Mouse (Mus musculus) ES-Bruce4 (cell line): ENCODE measurements around the gene 6030452D12Rik. TPM values are rescaled to one million over a fixed set of nuclear protein-coding genes. Genes with fewer than 3 reads are reported as not detected.

Experiments used
- H3K27ac ChIP-seq: 2 replicates; pipeline ENCODE4 v1.5.1; 2012; ENCODE audit warnings: low read length, inconsistent platforms; ENCODE audit not compliant: insufficient read depth
- H3K27me3 ChIP-seq: 2 replicates; pipeline ENCODE4 v1.6.1; 2012; ENCODE audit warnings: mild to moderate bottlenecking, low read length, inconsistent platforms; ENCODE audit not compliant: control insufficient read depth, poor library complexity, insufficient read depth, severe bottlenecking
- H3K36me3 ChIP-seq: 2 replicates; pipeline ENCODE4 v1.6.1; 2012; ENCODE audit warnings: inconsistent platforms, mild to moderate bottlenecking, low read length, moderate library complexity; ENCODE audit not compliant: control insufficient read depth, poor library complexity, insufficient read depth, severe bottlenecking
- H3K4me1 ChIP-seq: one replicate; pipeline ENCODE4 v1.8.1; 2011; ENCODE audit warnings: low read length; ENCODE audit not compliant: control insufficient read depth, insufficient read depth
- H3K4me3 ChIP-seq: 2 replicates; pipeline ENCODE4 v1.5.1; 2011; ENCODE audit warnings: low read depth, mild to moderate bottlenecking, low read length
- H3K9ac ChIP-seq: 2 replicates; pipeline ENCODE4 v1.6.1; 2012; ENCODE audit warnings: low read depth, mild to moderate bottlenecking, inconsistent platforms; ENCODE audit not compliant: poor library complexity, severe bottlenecking
- H3K9me3 ChIP-seq: replicated peaks from 2 replicates; pipeline ENCODE4 v1.6.1; 2012; ENCODE audit warnings: mild to moderate bottlenecking, low read length, inconsistent platforms; ENCODE audit not compliant: control insufficient read depth, poor library complexity, insufficient read depth, severe bottlenecking
- CTCF ChIP-seq: IDR thresholded peaks from one replicate; pipeline ENCODE4 v1.8.1; 2011; ENCODE audit warnings: low read depth, low read length
- EP300 ChIP-seq: IDR thresholded peaks from 2 replicates; pipeline ENCODE4 v1.6.1; 2011; ENCODE audit warnings: low read depth, low read length; ENCODE audit not compliant: insufficient read depth
- POLR2A ChIP-seq: IDR thresholded peaks from one replicate; pipeline ENCODE4 v1.8.1; 2011; ENCODE audit warnings: low read length; ENCODE audit not compliant: insufficient read depth
- polyA plus RNA-seq: library from polyadenylated mRNA; stranded (reverse); fragments of >200 nt; gene quantifications from 2 replicates; pipeline ENCODE4 v1.2.4, GENCODE M21; 2011; ENCODE audit warnings: low read depth; ENCODE audit not compliant: missing spikeins, insufficient read depth, insufficient read length

The 6030452D12Rik gene
- polyA plus RNA-seq, 1 experiment, result not detected

DNA sequence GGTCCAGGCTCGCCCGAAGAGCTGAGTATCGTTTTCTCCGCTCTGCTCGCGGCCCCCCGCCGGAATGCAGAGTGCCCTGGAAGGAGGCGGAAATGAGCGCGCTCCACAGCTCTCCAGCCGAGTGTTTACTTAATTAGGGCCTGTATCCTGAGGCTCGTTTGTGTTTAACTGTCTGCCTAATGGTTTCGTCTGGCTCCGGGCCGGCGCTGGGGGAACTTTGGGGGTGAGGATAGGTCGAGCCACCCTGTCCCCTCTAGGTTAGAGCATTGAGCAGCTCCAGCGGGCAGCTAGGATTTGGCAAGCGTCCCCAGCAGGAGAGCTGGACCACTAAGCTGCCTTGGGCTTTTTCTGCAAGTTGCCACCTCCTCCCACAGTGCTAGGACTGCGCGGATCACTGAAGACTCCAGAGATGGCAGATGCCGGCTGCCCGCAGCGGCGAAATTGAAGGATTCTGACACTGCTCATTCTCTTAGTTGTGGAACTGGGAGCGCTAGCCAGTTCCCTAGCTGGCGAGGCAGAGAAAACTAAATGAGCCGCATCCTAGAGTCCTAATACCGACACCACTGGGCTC lies 7.5 kb downstream of the 6030452D12Rik start:
- Histone ChIP-seq H3K9me3 (peaks cover 3% of the 10 kb centered on the region), H3K4me1 (peaks cover 5% of the 10 kb centered on the region), H3K27me3 (peaks cover 4% of the 10 kb centered on the region), H3K9ac (peak overlapping the region; percentile 46; the same call in 1 of the 2 replicates), H3K27ac (no peak overlapping the region), H3K36me3 (0 out of 2 replicates have a peak, but pooled peaks cover 5% of the 10 kb centered on the region), H3K4me3 (peak overlapping the region; percentile 44)
- TF ChIP-seq CTCF (no peak), EP300 (peak; percentile 78; the same call in 1 of the 2 replicates), POLR2A (no peak)

DNA sequence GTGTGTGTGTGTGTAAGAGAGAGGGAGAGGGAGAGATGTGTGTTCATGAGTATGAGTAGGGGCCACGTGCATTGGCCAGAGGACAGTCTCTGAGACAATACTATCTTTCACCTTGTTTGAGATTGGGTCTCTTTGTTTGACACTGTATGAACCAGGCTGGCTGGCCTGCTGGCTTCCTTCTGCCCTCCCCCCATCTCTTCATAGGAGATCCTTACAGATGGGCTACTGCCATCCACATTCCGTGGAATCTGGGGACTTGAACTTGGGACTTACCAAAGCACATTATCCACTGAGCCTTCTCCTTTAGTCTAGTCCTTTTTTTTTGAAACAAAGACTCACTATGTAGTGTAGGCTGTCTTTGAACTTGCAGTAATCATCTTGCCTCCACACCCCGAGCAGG lies 8.1 kb downstream of the 6030452D12Rik start:
- Histone ChIP-seq H3K36me3 (peaks cover 5% of the 10 kb centered on the region; the same call in 1 of the 2 replicates), H3K27me3 (peaks cover 4% of the 10 kb centered on the region), H3K27ac (no peak overlapping the region), H3K4me1 (peaks cover 5% of the 10 kb centered on the region), H3K9me3 (peaks cover 3% of the 10 kb centered on the region; the same call in 1 of the 2 replicates), H3K4me3 (no peak overlapping the region), H3K9ac (peak overlapping the region; percentile 46; the same call in 1 of the 2 replicates)
- TF ChIP-seq EP300 (no peak), POLR2A (no peak), CTCF (no peak)

DNA sequence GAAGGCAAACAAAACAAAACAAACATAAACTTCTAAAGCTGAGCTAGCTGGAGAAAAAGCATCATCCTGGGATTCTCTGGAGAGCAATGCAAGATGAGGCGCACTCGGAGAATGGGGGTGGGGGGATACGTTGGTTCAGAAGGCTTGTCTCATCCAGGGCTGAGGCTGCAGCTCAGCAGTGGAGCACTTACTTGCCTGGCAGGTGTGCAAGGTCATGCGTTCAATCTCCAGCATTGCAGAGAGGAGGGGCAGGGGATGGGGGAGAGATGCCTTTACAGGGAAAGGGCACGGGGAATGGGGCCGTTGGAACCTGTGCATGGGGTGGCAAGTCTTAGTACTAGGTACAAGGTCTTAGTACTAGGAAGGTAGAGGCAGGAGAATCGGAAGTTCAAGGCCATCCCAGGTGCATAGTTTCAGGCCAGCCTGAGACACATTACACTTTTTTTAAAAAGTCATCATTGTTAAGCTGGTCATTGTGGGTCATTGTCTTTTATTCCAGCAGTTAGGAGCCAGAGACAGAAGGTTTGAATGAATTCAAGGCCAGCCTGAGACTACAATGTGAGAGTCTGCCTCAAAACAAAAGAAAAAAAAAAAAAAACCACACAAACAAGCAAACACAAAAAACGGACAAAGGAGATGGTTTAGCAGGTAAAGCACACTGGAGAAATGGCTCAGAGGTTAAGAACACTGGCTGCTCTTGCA lies 8.9 kb downstream of the 6030452D12Rik start:
- Histone ChIP-seq H3K27me3 (peaks cover 4% of the 10 kb centered on the region), H3K9ac (no peak overlapping the region), H3K27ac (no peak overlapping the region), H3K9me3 (peaks cover 3% of the 10 kb centered on the region; the same call in 1 of the 2 replicates), H3K4me1 (peaks cover 5% of the 10 kb centered on the region), H3K4me3 (no peak overlapping the region), H3K36me3 (peaks cover 5% of the 10 kb centered on the region; the same call in 1 of the 2 replicates)
- no peak for TF ChIP-seq CTCF
- peak; percentile 57; the same call in 1 of the 2 replicates for TF ChIP-seq EP300
- no peak for TF ChIP-seq POLR2A

DNA sequence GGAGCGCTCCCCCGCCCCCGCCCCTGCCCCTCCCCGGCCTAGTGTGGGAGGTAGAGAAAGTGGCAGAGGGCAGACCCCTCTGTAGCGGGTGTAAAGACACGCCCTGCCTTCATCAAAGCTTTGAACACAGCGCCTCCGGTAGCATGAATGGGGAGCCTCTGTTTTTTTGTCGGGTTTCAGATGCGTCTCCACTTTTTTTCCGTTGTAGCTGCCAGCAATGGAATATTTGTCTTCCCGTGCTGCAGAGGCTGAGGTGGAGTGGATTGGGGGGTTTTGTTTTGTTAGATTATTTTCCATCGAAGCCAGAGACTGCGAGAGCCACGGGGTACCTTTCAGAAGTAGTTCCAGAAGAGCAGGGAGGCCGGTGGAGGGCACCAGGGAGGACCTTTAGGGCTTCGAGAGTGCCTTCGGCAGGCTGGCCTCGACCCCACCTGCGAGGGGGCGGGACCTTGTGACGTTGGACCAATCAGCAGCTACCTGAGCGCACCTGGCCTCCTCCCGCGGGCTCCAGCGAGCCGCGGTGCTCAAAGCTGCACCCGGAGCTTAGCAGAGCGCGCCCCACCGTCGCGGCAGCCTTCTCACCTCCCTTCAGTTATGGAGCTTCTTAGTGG lies 10.1 kb downstream of the 6030452D12Rik start, which contains the start of gene Cdh3:
Gene Cdh3 (plus strand): TSS at position 527 of the 611 bp plus-strand sequence.
- H3K27ac ChIP-seq, result peak within 1 kb of the TSS; percentile 14; the same call in 1 of the 2 replicates
- H3K4me1 ChIP-seq, result peaks cover 5% of the 10 kb centered on the region
- TF ChIP-seq CTCF (no peak), EP300 (peak; percentile 59), POLR2A (peak; percentile 88)

DNA sequence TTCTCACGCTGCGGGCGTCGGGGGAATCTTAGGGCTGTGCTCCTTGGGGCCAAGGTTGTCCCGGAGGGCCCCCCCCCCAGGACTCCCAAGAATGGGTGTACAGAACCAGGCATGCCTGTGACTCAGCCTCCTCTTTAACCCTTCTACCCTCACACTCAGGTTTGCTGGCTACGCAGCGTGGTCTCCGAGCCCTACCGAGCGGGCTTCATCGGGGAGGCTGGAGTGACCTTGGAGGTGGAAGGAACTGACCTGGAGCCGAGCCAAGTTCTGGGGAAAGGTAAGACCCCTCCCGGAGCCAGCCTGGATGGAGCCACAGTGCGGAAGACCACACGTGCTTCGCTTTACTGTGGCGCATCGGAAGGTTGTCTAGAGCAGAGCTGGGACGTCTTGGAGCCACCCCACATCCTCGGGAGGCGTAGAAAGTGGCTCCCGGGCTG lies 10.8 kb downstream of the 6030452D12Rik start:
- H3K9me3 ChIP-seq, result no peaks in the 10 kb centered on the region
- H3K27ac ChIP-seq, result no peak overlapping the region
- H3K4me1 ChIP-seq, result peaks cover 5% of the 10 kb centered on the region
- H3K4me3 ChIP-seq, result peak overlapping the region; percentile 85
- H3K36me3 ChIP-seq, result peaks cover 8% of the 10 kb centered on the region
- peak overlapping the region; percentile 67 for H3K9ac ChIP-seq
- peaks cover 4% of the 10 kb centered on the region for H3K27me3 ChIP-seq
- TF ChIP-seq EP300 (no peak), POLR2A (no peak), CTCF (no peak)

More for the DNA sequence above, 10.1 kb downstream of the 6030452D12Rik start, which contains the start of gene Cdh3:
- H3K9ac ChIP-seq, result peak within 1 kb of the TSS; percentile 67
- H3K36me3 ChIP-seq, result peaks cover 8% of the 10 kb centered on the region
- no peaks in the 10 kb centered on the region for H3K9me3 ChIP-seq
- H3K4me3 ChIP-seq, result peak within 1 kb of the TSS; percentile 85
- H3K27me3 ChIP-seq, result peaks cover 4% of the 10 kb centered on the region

DNA sequence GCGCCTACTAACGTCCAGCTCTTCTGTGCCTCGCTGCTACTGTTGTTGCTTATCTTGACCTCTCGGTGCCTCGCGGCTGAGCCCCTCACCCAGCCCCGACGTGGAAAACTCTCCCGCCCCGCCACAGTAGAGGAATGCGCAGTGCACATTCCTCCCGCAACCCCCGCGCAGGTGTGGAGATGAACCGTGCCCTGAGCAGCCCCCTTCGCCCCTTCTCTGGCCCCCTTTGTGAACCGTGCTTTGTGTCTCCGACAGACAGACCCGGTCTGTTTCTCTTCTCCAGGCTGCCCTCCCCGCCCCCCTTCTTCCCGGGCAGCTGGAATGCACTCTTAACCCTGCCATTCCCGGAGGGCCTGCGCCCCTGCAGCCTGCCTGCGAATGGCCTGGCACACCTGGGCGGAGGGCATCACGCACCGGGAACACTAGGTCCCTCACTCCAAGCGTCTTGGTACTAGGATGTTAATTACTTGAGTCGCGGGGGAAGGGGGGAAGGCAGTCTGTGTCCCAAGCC lies 11.3 kb downstream of the 6030452D12Rik start:
- Histone ChIP-seq H3K27ac (no peak overlapping the region), H3K27me3 (peaks cover 4% of the 10 kb centered on the region), H3K4me3 (peak overlapping the region; percentile 85), H3K36me3 (peaks cover 8% of the 10 kb centered on the region), H3K4me1 (peaks cover 5% of the 10 kb centered on the region), H3K9ac (peak overlapping the region; percentile 67), H3K9me3 (no peaks in the 10 kb centered on the region)
- TF ChIP-seq EP300 (no peak), POLR2A (no peak), CTCF (no peak)
